Mouse (Mus musculus): ENCODE results near the gene Tpbgl. TPM values are rescaled to one million over a fixed set of nuclear protein-coding genes. Genes with fewer than 3 reads are reported as not detected.

Tpbgl gene
- polyA plus RNA-seq, 2 experiments: 0.12 to 0.14 TPM

DNA sequence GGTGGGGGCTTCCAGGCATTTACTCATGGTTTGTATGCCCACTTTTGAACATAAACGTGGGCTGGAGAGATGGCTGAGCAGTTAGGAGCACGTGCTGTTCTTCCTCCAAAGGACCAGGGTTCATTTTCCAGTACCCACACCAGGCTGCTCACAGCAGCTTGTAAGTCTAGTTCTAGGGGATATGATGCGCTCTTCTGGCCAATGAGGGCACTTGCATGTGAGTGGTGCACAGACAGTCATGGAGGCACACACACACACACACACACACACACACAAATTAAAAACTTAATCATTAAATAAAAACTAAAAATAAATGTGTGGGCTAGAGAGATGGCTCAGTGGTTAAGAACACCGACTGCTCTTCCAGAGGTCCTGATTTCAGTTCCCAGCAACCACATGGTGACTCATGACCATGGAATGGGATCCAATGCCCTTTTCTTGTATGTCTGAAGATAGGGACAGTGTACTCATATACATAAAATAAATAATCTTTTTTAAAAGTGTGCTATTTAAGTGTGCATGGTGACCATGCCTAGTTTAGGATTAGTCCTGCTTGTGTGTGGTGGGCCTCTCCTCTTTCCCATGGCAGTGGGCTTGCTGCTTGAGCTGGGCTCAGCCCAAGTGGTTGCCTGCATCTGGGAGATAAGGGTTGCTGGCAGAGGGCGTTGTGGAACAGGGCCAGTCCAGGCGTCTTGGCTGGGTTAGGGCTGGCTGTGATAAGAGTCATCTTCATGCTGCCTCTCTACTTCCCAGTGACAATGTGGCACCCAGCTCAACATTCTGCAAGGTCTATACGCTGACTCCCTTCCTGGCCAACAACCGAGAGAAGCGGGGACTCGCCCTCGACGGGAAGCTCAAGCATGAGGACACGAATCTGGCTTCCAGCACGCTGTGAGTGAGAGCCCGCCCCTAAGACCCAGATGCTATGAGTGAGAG is 32.8 kb downstream of the Tpbgl start:
- Histone ChIP-seq H3K4me3 (ENCODE audit: insufficient read depth in 1 of 2, low read depth in 2 of 2, low read length in 2 of 2) (peak overlapping the region; percentile 81 to 97), H3K36me3 (replicated peaks; ENCODE audit: control insufficient read depth, insufficient read depth, low read depth) (peaks cover 42% of the 10 kb centered on the region), H3K27me3 (ENCODE audit: control insufficient read depth, insufficient read depth, low read length) (no peaks in the 10 kb centered on the region), H3K4me1 (replicated peaks; ENCODE audit: control insufficient read depth in 2 of 2, insufficient read depth in 2 of 2, low read length in 1 of 2) (peaks cover 56 to 57% of the 10 kb centered on the region in 2 experiments), H3K9ac (replicated peaks) (peak overlapping the region; percentile 97), H3K9me3 (ENCODE audit: control insufficient read depth, low read length) (no peaks in the 10 kb centered on the region), H3K4me2 (ENCODE audit: low read depth) (peak overlapping the region; percentile 97), H3K27ac (peak overlapping the region; percentile 99)
- DNase-seq (ENCODE audit: low read depth in 3 of 3, low spot score in 3 of 3) (peak; percentile 93 to 96 (median 95)), ATAC-seq (ENCODE audit: insufficient read depth) (peak; percentile 89)
- 22% methylated on average over 15 of the region's 15 CpGs for WGBS (ENCODE audit: insufficient replicate concordance)
- TF ChIP-seq CTCF (IDR thresholded peaks at IDR 0.05; ENCODE audit: low read depth) (peak; percentile 51), EP300 (IDR thresholded peaks at IDR 0.05; ENCODE audit: low read depth) (peak; percentile 96)

- Histone ChIP-seq H3K9ac (replicated peaks) (peak overlapping the region; percentile 69), H3K36me3 (replicated peaks; ENCODE audit: control insufficient read depth, insufficient read depth, low read depth) (peaks cover 30% of the 10 kb centered on the region), H3K4me2 (ENCODE audit: low read depth) (peak overlapping the region; percentile 97), H3K27me3 (ENCODE audit: control insufficient read depth, insufficient read depth, low read length) (no peaks in the 10 kb centered on the region), H3K4me1 (replicated peaks; ENCODE audit: control insufficient read depth in 2 of 2, insufficient read depth in 2 of 2, low read length in 1 of 2) (peaks cover 47 to 52% of the 10 kb centered on the region in 2 experiments), H3K9me3 (ENCODE audit: control insufficient read depth, low read length) (no peaks in the 10 kb centered on the region), H3K4me3 (ENCODE audit: insufficient read depth in 1 of 2, low read depth in 2 of 2, low read length in 2 of 2) (peak overlapping the region; percentile 28 to 46), H3K27ac (peak overlapping the region; percentile 99)
- ATAC-seq (ENCODE audit: insufficient read depth) (peak; percentile 51), DNase-seq (ENCODE audit: low read depth in 3 of 3, low spot score in 3 of 3) (peak; percentile 70 to 77 (median 72))
- no peak for TF ChIP-seq CTCF (IDR thresholded peaks at IDR 0.05; ENCODE audit: low read depth)
- peak; percentile 70 for TF ChIP-seq EP300 (IDR thresholded peaks at IDR 0.05; ENCODE audit: low read depth)
- 17% methylated on average over 3 of the region's 3 CpGs for WGBS (ENCODE audit: insufficient replicate concordance)
Measured at GRCm38 (mm10) chr7:99592669-99593068, 34.2 kb downstream of the Tpbgl start.

DNA sequence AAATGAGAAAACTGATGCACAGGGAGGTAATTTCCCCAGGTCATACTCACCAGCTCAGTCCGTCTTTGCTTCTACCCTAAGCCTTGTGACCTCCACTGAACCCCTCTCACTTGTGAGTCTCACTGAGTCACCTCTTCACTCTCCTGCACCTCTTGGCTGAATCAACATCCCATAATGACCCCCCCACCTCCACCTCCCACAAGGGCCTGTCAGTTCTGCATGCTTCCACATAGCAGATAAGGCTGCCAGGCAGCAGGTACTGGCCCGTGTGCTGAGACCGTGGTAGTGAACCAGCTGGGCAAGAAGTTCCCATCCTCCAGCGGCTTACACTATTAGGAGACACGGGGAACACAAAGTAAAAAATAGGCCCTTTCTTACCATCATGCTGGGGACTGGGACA is 36.3 kb downstream of the Tpbgl start:
- Histone ChIP-seq H3K4me1 (replicated peaks; ENCODE audit: control insufficient read depth in 2 of 2, insufficient read depth in 2 of 2, low read length in 1 of 2) (peaks cover 39 to 41% of the 10 kb centered on the region in 2 experiments), H3K4me2 (ENCODE audit: low read depth) (peak overlapping the region; percentile 97), H3K36me3 (replicated peaks; ENCODE audit: control insufficient read depth, insufficient read depth, low read depth) (peaks cover 10% of the 10 kb centered on the region), H3K4me3 (ENCODE audit: insufficient read depth in 1 of 2, low read depth in 2 of 2, low read length in 2 of 2) (no peak overlapping the region), H3K9ac (replicated peaks) (peak overlapping the region; percentile 45; the same call in 1 of the 2 replicates), H3K9me3 (ENCODE audit: control insufficient read depth, low read length) (no peaks in the 10 kb centered on the region), H3K27me3 (ENCODE audit: control insufficient read depth, insufficient read depth, low read length) (no peaks in the 10 kb centered on the region), H3K27ac (peak overlapping the region; percentile 99)
- DNase-seq (ENCODE audit: low read depth in 3 of 3, low spot score in 3 of 3) (peak in 2 of 3 experiments; percentile 56 to 57), ATAC-seq (ENCODE audit: insufficient read depth) (peak; percentile 21)
- TF ChIP-seq EP300 (IDR thresholded peaks at IDR 0.05; ENCODE audit: low read depth) (no peak), CTCF (IDR thresholded peaks at IDR 0.05; ENCODE audit: low read depth) (no peak)
- WGBS (ENCODE audit: insufficient replicate concordance): 33% methylated on average over 5 of the region's 5 CpGs

- 6% methylated on average over 3 of the region's 3 CpGs for WGBS (ENCODE audit: insufficient replicate concordance)
- no peaks in the 10 kb centered on the region for H3K27me3 ChIP-seq (ENCODE audit: control insufficient read depth, insufficient read depth, low read length)
- ATAC-seq (ENCODE audit: insufficient read depth): no peak
- peak overlapping the region; percentile 97 for H3K4me2 ChIP-seq (ENCODE audit: low read depth)
- H3K4me3 ChIP-seq (ENCODE audit: insufficient read depth in 1 of 2, low read depth in 2 of 2, low read length in 2 of 2): no peak overlapping the region
- H3K36me3 ChIP-seq (replicated peaks; ENCODE audit: control insufficient read depth, insufficient read depth, low read depth): peaks cover 6% of the 10 kb centered on the region
- H3K9ac ChIP-seq (replicated peaks): no peak overlapping the region
- DNase-seq (ENCODE audit: low read depth in 3 of 3, low spot score in 3 of 3): peak; percentile 64 to 75 (median 69)
- no peaks in the 10 kb centered on the region for H3K9me3 ChIP-seq (ENCODE audit: control insufficient read depth, low read length)
- H3K4me1 ChIP-seq (replicated peaks; ENCODE audit: control insufficient read depth in 2 of 2, insufficient read depth in 2 of 2, low read length in 1 of 2): peaks cover 39 to 41% of the 10 kb centered on the region in 2 experiments
- TF ChIP-seq EP300 (IDR thresholded peaks at IDR 0.05; ENCODE audit: low read depth): no peak
- TF ChIP-seq CTCF (IDR thresholded peaks at IDR 0.05; ENCODE audit: low read depth): peak; percentile 95
- H3K27ac ChIP-seq: peak overlapping the region; percentile 99
Measured at GRCm38 (mm10) chr7:99590064-99590463, 36.8 kb downstream of the Tpbgl start.

GRCm38 (mm10) chr7:99585976-99586375 is 40.9 kb downstream of the Tpbgl start:
- no peaks in the 10 kb centered on the region for H3K27me3 ChIP-seq (ENCODE audit: control insufficient read depth, insufficient read depth, low read length)
- H3K36me3 ChIP-seq (replicated peaks; ENCODE audit: control insufficient read depth, insufficient read depth, low read depth): peaks cover 6% of the 10 kb centered on the region
- H3K9me3 ChIP-seq (ENCODE audit: control insufficient read depth, low read length): no peaks in the 10 kb centered on the region
- WGBS (ENCODE audit: insufficient replicate concordance): 79% methylated on average over 8 of the region's 8 CpGs
- H3K4me2 ChIP-seq (ENCODE audit: low read depth): no peak overlapping the region
- H3K9ac ChIP-seq (replicated peaks): no peak overlapping the region
- peaks cover 9% of the 10 kb centered on the region in 2 experiments for H3K4me1 ChIP-seq (replicated peaks; ENCODE audit: control insufficient read depth in 2 of 2, insufficient read depth in 2 of 2, low read length in 1 of 2)
- DNase-seq (ENCODE audit: low read depth in 3 of 3, low spot score in 3 of 3) (no peak), ATAC-seq (ENCODE audit: insufficient read depth) (no peak)
- TF ChIP-seq CTCF (IDR thresholded peaks at IDR 0.05; ENCODE audit: low read depth) (no peak), EP300 (IDR thresholded peaks at IDR 0.05; ENCODE audit: low read depth) (no peak)
- no peak overlapping the region for H3K4me3 ChIP-seq (ENCODE audit: insufficient read depth in 1 of 2, low read depth in 2 of 2, low read length in 2 of 2)
- no peak overlapping the region for H3K27ac ChIP-seq
